Mouse (Mus musculus) activated CD4-positive, CD25-positive, alpha-beta regulatory T cell, adult 4 months (primary cell): ENCODE measurements around the gene Ap3s2. TPM values are rescaled to one million over a fixed set of nuclear protein-coding genes. Genes with fewer than 3 reads are reported as not detected.

Experiments used
- ATAC-seq: one replicate; pipeline ENCODE4 v1.8.0; 2017
- polyA plus RNA-seq, 2 experiments: library from polyadenylated mRNA; unstranded; fragments of 100-300 nt; shearing (Covaris generic); gene quantifications; one replicate each; pipeline ENCODE4 v1.2.1; 2017

Gene Ap3s2
- polyA plus RNA-seq = 10 to 100 TPM; 26.1 to 34.1 TPM

DNA sequence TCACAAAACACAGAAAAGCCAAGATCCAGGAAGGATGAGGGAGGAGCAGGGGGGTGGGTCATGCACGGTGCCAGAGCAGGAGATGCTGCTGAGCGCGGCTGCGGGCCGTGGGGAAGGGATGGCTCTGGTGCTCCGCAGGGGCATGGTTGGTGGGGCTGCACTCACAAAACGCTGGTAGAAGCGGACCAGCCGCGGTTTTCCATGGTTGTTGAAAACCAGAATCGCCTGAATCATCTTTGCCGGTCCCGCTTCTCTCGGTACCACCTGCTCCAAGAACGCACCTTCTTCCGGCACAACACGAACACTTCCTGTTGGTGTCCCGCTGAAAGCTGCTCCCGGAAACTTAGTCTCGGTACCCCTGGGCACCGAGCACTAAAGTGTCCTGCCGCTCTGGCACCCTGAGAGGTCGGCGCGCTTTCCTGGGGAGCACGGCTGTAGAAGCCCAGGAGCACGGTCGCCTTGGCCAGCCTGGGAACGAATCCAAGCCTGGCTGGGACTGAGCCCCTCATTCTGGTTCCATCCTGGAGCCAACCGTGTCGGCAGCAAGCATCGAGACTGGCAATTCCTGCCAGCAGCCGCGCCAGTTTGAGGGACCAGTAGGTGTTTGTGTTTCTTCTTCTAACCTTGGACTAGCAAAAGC, at the start of gene Ap3s2:
TSS of gene Ap3s2 (minus strand) at position 306 of the 640 bp plus-strand sequence.
- ATAC-seq = peak; percentile 98

DNA sequence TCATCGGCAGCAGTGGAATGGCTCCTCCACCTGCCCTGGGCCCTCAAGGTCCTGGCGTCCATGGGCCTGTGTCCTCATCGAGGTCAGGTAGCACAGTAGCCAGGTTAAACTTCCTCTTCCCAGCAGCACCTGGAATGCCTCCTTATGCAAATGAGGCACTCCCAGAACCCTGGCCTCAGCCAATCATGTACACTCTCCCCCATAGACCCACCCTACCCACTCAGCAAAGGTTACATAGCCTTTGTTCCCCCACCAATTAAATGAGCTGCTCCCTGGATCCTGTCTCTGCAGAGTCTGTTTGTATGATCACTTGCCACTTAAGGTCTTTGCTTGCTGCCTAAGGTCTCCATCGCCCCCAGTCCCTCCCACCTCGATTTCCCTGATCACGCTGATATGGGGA, 47.9 kb upstream of the Ap3s2 start:
- no peak for ATAC-seq

DNA sequence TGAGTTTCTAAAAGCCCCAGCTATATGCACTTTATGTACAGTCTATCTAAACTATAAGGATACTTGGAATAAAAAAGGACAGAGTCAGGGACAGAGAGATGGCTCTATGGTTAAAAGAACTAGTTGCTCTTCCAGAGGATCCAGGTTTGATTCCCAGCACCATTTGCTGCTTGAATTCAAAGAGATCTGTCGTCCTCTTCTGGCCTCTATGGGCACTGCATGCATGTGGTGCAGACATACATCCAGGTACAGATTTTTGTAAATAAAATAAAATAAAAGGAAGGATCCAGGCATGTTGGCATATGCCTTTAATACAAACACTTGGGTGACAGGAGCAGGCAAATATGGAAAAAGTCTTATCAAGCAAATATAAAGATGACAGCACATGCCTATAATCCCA, 41.2 kb upstream of the Ap3s2 start:
- ATAC-seq = no peak

DNA sequence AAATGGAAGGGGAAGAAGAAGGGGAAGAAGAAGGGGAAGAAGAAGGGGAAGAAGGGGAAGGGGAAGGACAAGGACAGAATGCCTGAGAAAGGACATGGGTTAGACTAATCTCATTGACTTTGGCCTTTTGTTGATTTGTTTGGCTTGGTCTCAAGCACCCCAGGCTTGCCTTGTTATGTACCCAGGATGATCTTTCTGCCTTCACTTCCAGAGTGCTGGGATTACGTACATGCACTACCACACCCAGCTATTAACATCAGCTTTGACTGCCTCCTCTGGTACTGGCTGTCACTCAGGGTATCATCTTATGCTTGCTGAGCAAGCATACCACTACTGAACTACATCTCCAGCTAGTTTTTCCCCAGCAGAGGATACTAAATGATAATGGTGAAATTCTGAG, 35.7 kb upstream of the Ap3s2 start:
- no peak for ATAC-seq

DNA sequence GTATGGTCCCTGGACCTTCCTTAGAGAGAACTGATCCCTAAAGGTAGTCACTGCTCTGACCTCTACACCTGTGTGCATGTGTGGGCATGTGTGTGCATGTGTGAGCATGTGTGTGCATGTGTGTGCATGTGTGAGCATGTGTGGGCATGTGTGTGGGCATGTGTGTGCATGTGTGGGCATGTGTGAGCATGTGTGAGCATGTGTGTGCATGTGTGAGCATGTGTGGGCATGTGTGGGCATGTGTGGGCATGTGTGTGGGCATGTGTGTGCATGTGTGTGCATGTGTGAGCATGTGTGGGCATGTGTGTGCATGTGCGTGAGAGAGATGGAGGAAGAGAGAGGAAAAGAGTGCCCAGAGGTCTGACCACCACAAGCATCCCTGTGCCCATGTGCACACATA, 34.4 kb upstream of the Ap3s2 start:
- no peak for ATAC-seq

DNA sequence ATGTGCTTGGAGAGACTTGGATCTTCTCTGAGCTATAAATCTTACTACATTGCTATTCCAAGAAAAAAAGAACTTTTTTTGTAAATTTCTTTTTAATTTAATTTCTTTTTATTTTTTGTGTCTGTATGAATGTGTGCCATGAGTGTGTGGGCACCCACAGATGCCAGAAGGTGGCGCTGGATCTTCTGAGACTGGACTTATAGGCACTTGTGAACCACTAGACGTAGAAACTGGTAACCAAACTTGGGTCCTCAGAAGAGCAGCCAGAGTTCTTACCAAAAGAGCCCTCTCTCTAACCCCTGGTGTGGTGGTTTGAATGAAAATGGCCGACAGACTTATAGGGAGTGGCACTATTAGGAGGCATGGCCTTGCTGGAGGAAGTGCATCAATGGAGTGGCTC, 30.6 kb upstream of the Ap3s2 start:
- no peak for ATAC-seq

DNA sequence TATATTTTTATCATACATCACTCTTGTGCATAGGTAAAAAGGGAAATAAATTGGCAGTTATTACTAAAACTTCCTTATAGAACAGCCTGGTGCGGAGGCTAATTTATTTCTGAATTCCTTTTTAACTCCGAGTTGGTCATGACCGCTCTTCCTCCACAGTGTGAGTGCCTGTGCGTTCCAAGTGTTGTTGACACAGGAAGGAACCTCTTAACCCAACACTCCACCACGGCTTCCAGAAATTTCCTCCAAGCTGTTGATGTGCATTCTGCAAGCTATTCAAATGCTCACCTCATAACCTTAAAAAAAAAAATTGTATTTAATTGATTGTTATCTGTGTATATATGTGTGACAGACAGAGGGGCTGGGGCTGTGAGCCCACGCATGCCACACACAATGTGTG, 29.8 kb upstream of the Ap3s2 start:
- no peak for ATAC-seq

DNA sequence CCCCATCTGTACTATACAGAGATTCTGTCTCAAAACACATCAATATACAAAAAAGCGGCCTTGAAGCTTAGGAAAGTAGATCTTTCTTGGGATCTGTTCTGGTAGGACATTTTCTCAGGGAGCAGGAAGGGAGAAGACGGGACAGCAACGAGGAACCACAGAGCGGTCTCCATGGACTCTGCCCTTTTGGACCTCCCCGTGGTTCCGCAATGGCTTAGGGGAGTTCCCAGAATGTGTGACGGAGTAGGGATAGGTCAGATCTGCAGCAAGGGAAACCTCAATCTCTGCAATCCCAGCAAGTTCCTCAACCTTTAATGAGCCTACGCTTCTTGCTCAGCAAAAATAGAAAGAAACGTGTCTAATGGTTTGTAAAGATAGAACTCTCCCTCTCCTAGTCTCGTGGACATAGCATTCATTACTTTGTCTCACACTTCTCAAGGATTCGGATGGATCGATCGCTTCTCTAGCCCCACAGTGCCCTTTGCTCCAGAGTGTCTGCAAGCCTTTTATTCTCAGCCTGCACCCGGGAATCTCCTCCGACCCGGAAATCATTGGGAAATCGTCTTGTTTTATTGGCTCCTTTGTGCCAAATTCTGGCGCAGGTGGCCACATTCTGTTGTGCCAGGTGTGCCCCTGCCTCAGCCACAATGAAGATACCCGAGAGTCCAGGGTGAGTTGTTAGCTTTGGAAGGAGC, 15.2 kb upstream of the Ap3s2 start:
- no peak for ATAC-seq

DNA sequence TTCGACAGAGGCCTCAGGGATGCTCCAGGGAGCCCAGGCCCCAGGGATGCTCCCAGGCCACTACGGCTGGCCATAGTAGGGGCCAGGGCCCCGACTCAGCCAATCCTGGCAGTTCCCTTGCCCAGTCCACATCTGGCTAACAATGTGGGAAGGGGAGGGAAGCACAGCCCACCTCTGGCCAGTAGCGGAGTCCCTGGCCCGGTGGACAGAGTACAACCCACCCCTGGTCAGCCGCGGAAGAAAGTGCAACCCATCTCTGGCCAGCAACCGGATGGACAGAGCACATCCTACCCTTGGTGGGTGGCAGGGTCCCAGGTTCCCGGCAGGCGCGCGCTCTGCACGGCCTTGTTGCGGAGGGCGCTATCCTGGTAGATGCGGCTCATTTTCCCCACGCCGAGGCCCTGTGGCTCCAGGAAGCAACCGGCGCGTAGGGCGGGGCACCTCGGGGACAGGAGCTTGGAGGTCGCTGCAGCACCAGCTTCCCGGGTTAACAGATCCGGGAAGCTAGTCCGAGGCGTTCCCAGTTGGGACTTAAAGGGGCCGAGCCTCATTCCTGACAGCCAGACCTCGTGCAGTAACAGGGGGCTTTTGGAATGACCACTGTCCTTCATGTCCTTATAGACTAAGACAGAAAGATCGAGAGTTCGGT, 14.5 kb upstream of the Ap3s2 start, which contains the start of gene Arpin:
TSS of gene Arpin (minus strand) at position 498 of the 649 bp plus-strand sequence.
- ATAC-seq = no peak

DNA sequence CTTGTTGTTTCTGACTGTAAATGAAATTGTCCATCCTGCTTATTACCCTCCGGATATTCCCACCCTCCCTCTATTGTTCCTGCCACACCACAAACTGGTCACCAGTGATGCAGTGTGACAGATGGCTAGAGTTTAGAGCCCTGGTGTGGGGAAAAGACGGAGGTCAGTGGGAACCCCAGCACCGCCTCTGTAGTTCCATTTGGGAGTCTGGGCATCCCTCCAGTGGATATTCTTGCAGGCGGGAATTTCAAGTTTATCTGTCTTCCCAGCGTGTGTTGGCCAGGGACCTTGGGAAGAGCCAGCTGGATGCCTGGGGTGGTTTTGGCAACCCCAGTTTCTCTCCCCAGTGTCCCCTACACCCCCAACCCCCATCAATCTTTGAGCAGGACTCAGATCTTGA, 14.0 kb upstream of the Ap3s2 start:
- no peak for ATAC-seq

DNA sequence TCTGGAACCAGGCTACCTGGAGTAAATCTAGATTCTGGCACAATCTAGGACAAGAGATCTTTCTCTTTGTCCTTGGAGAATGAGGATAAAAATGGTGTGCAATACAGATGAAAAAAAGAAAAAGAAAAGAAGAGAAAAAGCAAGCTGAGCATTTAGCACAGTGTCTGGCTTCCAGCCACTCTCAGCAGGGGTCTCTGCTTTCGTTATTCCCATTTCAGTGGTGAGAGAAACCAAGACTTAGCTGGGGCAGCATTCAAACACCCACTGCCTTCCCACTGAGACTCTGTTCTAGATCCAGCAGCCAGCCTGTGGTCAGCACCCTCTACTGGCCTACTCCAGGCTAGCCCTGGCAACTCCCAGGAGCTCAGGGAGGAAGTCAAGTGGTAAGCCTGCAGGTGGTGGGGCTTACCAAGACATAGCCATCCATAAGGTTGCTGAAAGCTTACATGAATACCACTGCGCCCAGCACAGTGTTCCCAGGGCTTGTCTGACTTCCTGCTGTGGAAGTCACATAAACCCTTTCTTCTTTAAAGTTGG, 8.1 kb upstream of the Ap3s2 start:
- ATAC-seq = no peak

DNA sequence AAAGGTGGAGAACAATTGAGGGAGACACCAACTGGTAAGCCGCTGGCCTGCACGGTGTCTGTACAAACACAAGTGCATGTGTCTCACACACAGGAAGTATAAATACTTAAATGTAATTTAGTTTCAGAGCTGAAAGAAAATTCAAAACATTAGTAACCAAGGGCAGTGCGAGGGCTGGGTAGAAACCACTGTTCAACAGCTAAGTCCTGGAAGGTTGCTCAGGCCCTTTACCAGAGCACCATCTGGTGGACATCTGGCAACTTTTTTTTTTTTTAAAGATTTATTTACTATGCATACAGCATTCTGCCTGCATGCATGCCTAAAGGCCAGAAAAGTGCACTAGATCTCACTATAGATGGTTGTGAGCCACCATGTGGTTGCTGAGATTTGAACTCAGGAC, 5.9 kb downstream of the Ap3s2 start:
- no peak for ATAC-seq

DNA sequence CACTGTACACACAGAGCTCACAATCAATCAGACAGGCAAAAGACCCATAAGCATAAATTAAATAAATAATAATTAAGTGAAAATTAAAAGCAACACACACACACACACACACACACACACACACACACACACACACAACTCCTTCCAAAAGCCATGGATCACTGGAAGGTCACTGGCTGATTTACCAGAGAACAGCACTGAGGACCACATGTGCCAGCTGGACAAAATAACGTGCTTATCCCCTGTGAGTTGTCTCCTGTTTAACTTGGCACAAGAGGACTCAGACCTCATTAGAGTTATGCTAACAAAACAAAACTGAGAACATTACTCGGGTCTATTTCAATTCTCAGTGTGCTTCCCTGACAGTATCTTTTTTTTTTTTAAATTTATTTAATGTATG, 13.1 kb downstream of the Ap3s2 start:
- ATAC-seq = no peak

DNA sequence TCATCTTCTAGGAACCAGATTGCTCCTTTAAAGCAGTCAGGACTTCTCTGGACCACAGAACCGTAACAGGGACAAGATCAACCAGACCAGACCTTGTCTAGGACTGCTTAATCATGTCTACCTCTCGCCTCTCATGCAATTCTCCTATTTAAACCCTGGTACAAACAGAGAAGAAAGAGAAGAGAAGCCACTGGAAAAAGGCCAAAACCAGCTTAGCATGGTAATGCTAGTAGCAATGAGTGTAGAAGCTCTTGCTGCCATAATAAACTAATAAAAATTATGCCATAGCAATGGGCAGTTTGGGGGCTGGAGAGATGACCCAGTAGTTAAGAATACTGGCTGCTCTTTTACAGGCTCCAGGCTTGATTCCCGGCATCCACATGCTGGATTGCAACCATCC, 13.5 kb downstream of the Ap3s2 start:
- ATAC-seq = no peak

DNA sequence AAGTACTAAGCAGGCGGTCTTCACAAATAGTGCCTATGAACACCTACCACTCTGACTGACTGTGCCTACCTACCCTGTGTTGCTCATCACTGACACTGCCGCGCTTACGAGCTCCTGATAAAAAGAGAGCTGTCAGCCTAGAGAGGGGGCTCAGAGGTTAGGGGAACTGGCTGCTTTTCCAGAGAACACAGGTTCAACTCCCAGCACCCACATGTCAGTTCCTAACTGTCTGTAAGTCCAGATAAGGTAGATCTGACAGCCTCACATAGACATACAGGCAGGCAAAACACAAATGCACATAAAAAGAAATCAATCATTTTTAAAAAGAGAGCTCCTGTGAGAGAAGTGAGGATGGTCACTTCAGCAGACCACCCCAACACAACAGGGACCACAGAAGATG, 15.3 kb downstream of the Ap3s2 start:
- no peak for ATAC-seq

DNA sequence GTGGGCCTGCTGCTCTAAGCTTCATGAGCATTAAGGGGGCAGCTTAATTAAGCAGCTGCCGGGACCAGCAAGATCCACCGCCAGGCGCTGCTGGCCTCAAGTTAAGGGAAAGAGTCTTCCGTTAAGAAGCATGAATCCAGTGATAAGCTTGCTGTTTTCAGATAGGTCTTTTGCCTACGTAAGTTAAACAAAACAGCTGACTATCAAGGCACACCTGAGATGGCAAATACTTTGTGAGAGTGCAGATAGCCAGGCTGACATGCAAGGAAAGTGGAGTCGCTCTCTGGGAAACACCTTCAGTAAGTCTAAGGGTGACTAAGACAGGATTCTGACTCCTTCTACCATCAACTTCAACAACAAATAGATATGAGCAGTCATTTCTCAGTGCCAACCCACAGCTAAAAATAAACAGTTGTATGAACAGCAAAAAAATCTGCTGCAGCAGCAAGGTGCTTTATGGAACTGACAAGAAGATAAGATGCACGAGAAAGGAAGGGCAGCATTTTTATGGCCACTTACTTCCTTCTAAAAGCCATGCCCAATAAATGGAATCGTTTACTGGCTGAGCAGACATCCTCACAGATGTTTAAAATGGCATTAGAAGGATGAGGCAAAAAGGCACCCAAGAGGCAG, 17.2 kb downstream of the Ap3s2 start:
- no peak for ATAC-seq

DNA sequence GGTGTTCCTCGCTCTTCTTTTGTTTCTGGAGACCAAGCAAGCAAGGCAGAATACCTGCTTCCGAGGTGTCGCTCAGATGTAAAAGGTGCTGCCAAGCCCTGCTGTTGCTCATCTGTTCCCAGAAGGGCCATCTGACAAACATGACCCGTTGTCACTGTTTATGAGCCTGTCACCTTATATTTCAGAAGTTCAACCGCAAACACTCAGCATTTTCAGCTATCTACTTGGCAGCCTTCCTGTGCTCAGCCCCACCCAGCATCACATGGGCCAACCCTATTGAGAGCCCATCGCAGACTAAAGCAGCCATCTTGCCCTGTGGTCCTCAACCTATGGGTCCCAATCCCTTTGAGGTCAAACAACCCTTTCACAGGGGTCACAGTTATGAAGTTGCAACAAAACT, 19.7 kb downstream of the Ap3s2 start:
- ATAC-seq = no peak

DNA sequence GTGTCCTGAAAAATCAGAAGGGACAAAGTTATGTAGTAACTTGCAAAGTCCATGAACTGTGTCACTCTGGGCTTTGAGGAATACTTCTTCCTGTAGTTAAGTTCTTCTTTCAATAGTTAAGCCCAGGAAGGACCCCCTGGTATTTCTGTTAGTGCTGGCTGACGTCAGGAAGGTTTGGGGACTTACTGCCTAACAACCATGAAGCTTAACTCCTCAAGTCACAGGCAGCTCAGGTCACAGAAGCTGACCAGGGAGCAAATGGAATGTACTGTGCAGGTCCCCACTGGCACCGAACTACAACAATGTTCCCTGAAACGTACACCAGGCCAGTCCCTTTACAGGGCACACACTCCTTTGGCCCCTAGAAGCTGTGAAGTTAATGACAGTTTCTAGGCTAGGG, 25.2 kb downstream of the Ap3s2 start:
- ATAC-seq = no peak

DNA sequence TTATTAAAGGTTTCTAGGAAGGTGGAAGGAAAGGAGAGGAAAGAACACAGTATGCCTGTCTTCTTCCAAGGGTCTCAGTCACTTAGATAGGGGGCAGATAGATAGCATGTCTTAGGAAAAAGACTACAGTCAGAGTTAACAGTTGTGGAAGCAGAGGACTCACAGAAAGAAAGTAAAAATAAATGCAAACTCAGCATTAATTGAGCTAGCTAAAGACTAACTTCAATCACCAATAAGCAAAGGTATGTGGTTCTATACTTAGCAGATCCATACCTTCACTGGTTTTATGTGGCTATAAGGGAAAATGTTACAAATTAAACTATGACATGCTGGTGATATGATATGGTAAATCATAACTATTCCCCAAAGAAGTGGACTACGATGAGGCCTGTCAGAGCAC, 25.7 kb downstream of the Ap3s2 start:
- ATAC-seq = no peak

DNA sequence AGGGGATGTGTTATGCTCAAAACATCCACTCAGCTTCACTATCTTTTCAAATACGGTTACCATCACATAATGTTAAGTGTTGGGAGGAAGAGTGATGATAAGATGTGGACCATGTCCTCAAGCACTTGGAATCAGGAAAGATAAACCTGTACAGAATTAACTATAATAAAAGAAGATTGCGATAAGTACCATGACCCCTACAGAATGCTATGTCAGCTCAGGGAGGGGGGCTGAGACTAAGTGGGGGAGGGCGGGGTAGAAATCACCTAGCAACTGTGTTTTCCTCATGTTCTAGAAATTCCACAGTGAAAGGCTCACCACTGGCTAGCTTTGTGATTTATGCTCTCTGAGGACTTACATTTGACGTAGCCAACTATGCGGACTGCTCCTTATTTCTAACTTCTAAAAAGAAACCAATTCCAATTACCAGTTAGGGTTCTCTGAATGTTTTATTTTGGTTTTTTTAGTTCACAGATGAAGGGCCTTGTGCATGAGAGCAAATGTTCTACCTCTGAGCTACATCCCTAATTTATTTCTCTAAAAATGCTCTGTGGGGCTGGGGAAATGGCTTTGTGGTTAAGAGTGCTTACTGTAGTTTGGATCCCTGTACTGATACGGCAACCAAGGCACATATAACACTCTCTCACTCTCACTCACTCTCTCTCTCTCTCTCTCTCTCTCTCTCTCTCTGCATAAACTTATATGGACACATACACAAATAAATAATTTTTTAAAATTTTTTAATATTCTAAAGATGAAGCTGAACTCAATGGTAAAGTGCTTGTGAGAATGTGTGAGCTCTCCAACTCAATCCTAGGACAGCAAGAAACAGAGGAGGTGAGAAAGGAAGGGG, 27.6 kb downstream of the Ap3s2 start:
- ATAC-seq = no peak

DNA sequence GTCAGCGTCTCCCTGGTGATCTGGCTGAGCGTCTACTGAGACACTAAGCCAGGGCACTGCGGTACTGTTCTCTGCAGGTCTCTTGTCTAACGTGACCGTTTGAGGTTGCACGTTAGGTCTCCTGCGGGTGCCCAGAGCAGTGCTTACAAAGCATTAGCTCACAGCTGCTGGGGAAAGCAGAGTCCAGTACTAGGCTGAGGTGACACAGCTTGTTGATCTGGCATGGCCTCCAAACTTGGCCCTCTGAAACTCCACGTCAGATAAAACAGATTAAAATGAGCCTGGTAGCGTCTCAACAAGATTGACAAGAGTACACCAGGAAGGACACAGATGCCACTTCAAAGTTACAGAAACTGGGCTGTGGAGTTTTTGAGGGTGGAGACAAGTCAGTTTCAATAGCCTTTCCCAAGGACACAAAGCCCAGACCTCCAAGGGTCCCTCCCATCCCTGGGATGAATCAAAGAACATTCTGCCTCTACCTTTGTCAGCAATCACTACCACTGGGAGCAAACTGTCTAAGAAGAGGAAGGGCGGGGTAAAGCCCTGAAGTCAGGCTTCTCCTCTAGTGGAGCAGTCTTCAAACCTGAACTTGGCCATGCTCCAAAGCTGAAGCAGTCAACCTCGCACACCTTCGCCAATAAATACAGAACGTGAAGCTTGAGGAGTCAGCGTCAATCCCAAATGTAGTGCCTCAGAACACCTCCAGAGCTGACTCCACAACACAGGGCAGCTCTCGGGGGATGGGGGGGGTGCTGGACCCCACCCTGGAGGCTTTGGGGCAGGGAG, 29.8 kb downstream of the Ap3s2 start:
- ATAC-seq = no peak

DNA sequence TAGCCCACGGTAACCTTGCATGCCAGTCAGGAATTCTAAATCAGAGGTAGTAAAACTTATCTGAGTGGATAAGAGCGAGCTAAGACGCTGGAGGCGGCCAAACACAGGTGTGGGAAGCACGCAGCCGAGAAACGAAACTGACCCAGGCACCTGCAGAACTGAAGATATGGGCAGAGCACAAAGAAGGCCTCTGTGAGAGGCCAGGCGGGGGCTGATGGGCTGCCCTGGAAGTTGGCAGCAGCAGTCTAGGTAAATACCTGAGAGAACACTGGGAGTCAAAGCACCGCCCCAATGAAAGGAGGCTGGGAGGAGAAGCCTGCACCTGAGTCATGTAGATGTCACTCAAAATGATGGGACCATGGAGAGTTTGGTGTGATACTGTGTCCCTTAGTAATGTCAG, 31.8 kb downstream of the Ap3s2 start:
- ATAC-seq = no peak
